Mouse (Mus musculus) intestine, embryonic 14.5 days (tissue): ENCODE data around the gene Rasgrf1. TPM values are rescaled to one million over a fixed set of nuclear protein-coding genes. Genes with fewer than 3 reads are reported as not detected.
A peak's percentile ranks its signal among the peaks of the same experiment; 100 is the strongest.
"Not testable (repeated sequence)": the region's sequence is repeated elsewhere in the genome, so short reads cannot be mapped to it uniquely, and the experiment has no call there.

Source experiments
- ATAC-seq: fragments of 200-750 bp; cut with Nextera tagmentation; replicated peaks from 2 replicates; pipeline ENCODE4 v1.8.0; 2017; ENCODE audit warnings: low read depth, moderate number of reproducible peaks, moderate TSS enrichment, moderate library complexity; ENCODE audit not compliant: low FRiP score, low TSS enrichment
- DNase-seq: peaks from one replicate; pipeline ENCODE4 v3.0.0-alpha.2; 2018; ENCODE audit warnings: low spot score
- H3K27ac ChIP-seq: fragments of 300-500 bp; sonication (generic); 2 replicates; pipeline ENCODE4 v1.5.1; 2014; ENCODE audit warnings: low read depth, mild to moderate bottlenecking, control low read depth
- H3K27me3 ChIP-seq: fragments of 300-500 bp; sonication (generic); replicated peaks from 2 replicates; pipeline ENCODE4 v1.6.1; 2014; ENCODE audit warnings: low read length, control low read depth; ENCODE audit not compliant: control insufficient read depth, insufficient read depth
- H3K36me3 ChIP-seq: fragments of 300-500 bp; sonication (generic); 2 replicates; pipeline ENCODE4 v1.6.1; 2014; ENCODE audit warnings: low read length, control low read depth; ENCODE audit not compliant: control insufficient read depth, insufficient read depth
- H3K4me1 ChIP-seq: fragments of 300-500 bp; sonication (generic); replicated peaks from 2 replicates; pipeline ENCODE4 v1.6.1; 2014; ENCODE audit warnings: low read length, control low read depth, mixed read lengths; ENCODE audit not compliant: control insufficient read depth, insufficient read depth
- H3K4me2 ChIP-seq: fragments of 300-500 bp; sonication (generic); 2 replicates; pipeline ENCODE4 v1.6.1; 2014; ENCODE audit warnings: low read length
- H3K4me3 ChIP-seq: fragments of 300-500 bp; sonication (generic); 2 replicates; pipeline ENCODE4 v1.5.1; 2014; ENCODE audit warnings: low read depth, low read length, control low read depth, mixed read lengths
- H3K9ac ChIP-seq: fragments of 300-500 bp; sonication (generic); 2 replicates; pipeline ENCODE4 v1.6.1; 2014; ENCODE audit warnings: mild to moderate bottlenecking, low read length
- H3K9me3 ChIP-seq: fragments of 300-500 bp; sonication (generic); 2 replicates; pipeline ENCODE4 v1.6.1; 2016; ENCODE audit warnings: low read length, control low read depth; ENCODE audit not compliant: control insufficient read depth
- WGBS: fragments of 180-500 bp; shearing (Covaris S2); extraction: QIAGEN DNeasy Blood & Tissue Kit; methylation state at CpG from one replicate; pipeline ENCODE4 v1.1.7; 2014; 5-methylcytosine and 5-hydroxymethylcytosine counted together
- polyA plus RNA-seq: library from polyadenylated mRNA; unstranded; fragments of >200 nt; fragmentation: Nextera tagmentation; extraction: Ambion mirVana; gene quantifications from 2 replicates; pipeline ENCODE4 v1.2.1, GENCODE M21; 2014

The Rasgrf1 gene
- polyA plus RNA-seq, 1 experiment from 2014 or later: 0.35 TPM

DNA sequence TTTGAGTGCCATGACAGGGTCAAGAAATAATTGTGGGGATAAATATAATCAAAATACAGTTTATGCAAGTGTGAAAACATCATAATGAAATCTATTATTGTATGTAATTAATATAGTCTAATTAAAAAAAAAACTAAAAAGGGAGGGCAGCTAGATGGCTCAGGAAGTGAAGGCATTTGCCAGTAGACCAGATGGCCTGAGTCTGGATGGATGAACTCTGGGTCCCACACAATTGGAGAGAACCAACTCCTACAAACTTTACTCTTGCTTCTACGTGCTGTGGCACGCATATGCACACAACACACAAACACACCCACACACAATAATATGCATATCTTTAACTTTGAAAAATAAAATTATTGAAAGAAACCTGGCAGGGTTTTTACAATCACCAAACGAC is 131.8 kb downstream of the Rasgrf1 start:
- Histone ChIP-seq H3K9ac (no peak overlapping the region), H3K36me3 (no peaks in the 10 kb centered on the region), H3K27ac (no peak overlapping the region), H3K4me3 (no peak overlapping the region), H3K4me2 (no peak overlapping the region), H3K27me3 (no peaks in the 10 kb centered on the region), H3K4me1 (no peaks in the 10 kb centered on the region), H3K9me3 (peaks cover 2% of the 10 kb centered on the region; the same call in 1 of the 2 replicates)
- DNase-seq (no peak), ATAC-seq (no peak)
- WGBS: 90% methylated on average over 3 of the region's 3 CpGs

DNA sequence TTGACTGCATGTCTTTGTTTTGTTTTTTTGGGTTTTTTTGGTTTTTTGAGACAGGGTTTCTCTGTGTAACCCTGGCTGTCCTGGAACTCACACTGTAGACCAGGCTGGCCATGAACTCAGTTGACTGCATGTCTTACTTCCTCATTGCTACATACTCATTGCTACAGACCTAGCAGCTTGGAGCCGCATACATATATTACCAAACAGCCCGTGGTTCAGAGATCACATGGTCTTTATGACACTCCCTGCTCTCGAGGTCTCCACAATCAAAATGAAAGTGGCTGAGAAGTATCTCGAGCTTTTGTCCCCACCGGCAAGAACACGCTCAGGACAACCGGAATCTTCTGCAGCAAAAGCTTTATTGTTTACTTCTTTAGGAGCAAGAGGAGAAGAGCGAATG is 133.2 kb downstream of the Rasgrf1 start:
- H3K36me3 ChIP-seq, H3K27ac ChIP-seq, H3K4me3 ChIP-seq, ATAC-seq, H3K9ac ChIP-seq, H3K9me3 ChIP-seq, H3K4me1 ChIP-seq, H3K4me2 ChIP-seq, H3K27me3 ChIP-seq, DNase-seq: not testable (repeated sequence)
- 92% methylated on average over 8 of the region's 8 CpGs for whole genome bisulfite sequencing

DNA sequence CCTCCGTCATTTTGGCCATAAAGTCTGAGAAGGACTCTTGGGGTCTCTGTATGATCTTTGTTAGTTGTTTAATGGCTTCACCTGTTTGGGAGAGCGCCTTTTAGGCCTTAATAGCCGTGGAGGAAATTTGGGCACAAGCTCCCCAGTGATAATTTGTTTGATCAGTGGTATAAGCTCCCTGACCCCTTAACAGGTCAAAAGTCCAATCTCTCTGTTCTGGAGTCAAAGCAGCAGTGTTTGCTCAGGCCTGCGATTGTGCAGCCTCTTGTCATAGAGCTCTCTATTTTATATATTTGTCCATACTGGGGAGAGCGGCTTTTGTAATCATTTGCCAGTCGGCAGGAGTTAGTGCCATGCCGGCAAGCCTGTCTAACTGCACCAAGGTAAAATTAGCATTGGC is 135.5 kb downstream of the Rasgrf1 start:
- Histone ChIP-seq H3K4me2 (no peak overlapping the region), H3K4me1 (no peaks in the 10 kb centered on the region), H3K36me3 (no peaks in the 10 kb centered on the region), H3K9me3 (peaks cover 2% of the 10 kb centered on the region; the same call in 1 of the 2 replicates), H3K4me3 (no peak overlapping the region), H3K9ac (no peak overlapping the region), H3K27ac (no peak overlapping the region), H3K27me3 (no peaks in the 10 kb centered on the region)
- ATAC-seq (no peak), DNase-seq (no peak)
- WGBS: 87% methylated on average over 7 of the region's 7 CpGs

DNA sequence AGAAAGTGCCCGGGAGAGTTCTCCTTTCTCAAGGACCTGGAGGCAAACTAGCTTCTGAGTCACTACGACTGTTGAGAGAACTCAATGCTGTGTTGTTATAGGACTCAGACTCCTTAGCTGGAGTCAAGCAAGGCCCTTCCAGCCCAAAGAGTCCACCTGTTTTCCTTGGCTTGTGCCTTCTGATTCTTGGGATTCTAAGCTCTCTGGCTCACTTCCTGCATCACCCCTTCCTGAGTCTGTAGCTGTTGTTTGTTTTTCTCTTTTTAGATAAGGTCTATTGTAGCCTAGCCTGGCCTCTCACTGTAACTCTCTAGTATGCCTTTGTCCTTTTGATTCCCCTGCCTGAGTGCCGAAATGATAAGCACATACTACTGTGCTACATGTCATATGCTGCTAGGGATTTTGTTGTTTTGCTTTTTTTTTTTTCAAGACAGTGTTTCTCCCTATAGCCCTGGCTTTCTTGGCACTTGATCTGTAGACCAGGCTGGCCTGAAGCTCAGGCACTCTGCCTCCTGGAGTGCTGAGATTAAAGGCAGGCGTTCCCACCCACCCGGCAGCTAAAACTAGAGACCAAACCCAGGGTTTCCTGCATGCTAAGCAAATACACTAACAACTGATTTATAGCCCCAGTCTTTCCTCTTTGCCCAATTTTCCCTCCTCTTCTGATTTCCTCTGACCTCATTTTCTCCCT is 138.4 kb downstream of the Rasgrf1 start:
- no peak overlapping the region for H3K4me2 ChIP-seq
- 64% methylated on average over 5 of the region's 5 CpGs for WGBS
- H3K36me3 ChIP-seq: no peaks in the 10 kb centered on the region
- H3K27ac ChIP-seq: no peak overlapping the region
- H3K4me1 ChIP-seq: no peaks in the 10 kb centered on the region
- ATAC-seq: no peak
- H3K9me3 ChIP-seq: peaks cover 2% of the 10 kb centered on the region; the same call in 1 of the 2 replicates
- H3K27me3 ChIP-seq: no peaks in the 10 kb centered on the region
- H3K9ac ChIP-seq: no peak overlapping the region
- no peak overlapping the region for H3K4me3 ChIP-seq
- DNase-seq: no peak

DNA sequence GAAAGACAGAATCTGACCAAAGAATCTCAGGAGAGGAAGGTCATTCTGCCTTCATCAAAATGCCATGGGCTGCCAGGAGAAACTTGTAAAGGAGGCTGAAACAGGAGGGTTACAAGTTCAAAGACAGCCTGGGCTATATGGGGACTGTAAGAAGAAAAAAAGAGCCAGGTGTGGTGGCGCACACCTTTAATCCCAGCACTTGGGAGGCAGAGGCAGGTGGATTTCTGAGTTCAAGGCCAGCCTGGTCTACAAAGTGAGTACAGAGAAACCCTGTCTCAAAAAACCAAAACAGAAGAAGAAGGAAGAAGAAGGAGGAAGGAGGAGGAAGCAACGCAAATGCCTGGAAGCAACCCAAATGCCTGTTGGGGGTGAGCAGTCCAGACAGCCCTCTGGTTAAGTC is 144.1 kb downstream of the Rasgrf1 start, which contains the start of gene Ctsh:
TSS of gene Ctsh (plus strand) at position 301 of the 400 bp plus-strand sequence.
- Histone ChIP-seq H3K9me3 (no peaks in the 10 kb centered on the region), H3K4me1 (no peaks in the 10 kb centered on the region), H3K27ac (no peak within 1 kb of the TSS), H3K4me2 (peak within 1 kb of the TSS; percentile 87), H3K36me3 (no peaks in the 10 kb centered on the region), H3K4me3 (peak within 1 kb of the TSS; percentile 43), H3K27me3 (no peaks in the 10 kb centered on the region), H3K9ac (peak within 1 kb of the TSS; percentile 47)
- DNase-seq: no peak
- 75% methylated on average over 2 of the region's 2 CpGs for WGBS
- no peak for ATAC-seq

DNA sequence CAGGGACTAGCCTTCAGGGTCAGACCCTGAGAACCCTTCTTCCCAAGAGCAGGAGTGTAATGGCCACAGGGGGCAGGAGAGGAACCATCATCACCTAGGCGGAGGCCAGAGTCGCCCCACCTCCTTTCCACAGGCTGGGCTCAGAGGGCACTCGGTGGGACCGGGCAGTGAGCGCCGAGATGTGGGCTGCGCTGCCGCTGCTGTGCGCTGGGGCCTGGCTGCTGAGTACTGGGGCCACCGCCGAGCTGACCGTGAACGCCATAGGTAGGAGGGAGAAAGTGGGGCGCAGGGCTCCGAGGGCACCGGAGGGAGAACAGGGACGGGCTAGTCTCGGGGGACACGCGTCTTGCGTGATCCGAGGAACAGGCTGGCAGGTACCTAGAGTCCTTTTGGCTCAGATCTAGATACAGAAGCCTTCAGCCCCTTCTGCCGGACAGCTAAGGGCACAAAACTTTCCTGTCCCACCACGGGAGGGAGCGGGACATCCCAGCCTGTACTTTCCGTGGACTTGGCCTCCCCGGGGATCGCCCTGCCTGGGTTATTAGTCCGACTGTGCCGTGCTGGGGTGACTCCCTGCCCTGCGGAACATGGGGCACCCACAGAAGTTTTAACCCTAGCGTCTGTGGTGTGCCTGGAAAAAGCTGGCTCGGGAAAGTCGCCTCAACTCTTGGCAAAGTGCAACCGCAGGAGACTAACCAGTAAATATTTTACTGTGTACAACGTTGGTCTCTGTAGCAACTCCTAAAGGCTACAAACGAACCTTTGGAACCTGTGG is 144.8 kb downstream of the Rasgrf1 start:
- peak overlapping the region; percentile 43 for H3K4me3 ChIP-seq
- H3K4me1 ChIP-seq: no peaks in the 10 kb centered on the region
- peak overlapping the region; percentile 47 for H3K9ac ChIP-seq
- H3K9me3 ChIP-seq: no peaks in the 10 kb centered on the region
- ATAC-seq: peak; percentile 88
- WGBS: under 1% methylated on average over 37 of the region's 37 CpGs
- H3K4me2 ChIP-seq: peak overlapping the region; percentile 87
- H3K27ac ChIP-seq: no peak overlapping the region
- no peaks in the 10 kb centered on the region for H3K27me3 ChIP-seq
- H3K36me3 ChIP-seq: no peaks in the 10 kb centered on the region
- DNase-seq: peak; percentile 78

DNA sequence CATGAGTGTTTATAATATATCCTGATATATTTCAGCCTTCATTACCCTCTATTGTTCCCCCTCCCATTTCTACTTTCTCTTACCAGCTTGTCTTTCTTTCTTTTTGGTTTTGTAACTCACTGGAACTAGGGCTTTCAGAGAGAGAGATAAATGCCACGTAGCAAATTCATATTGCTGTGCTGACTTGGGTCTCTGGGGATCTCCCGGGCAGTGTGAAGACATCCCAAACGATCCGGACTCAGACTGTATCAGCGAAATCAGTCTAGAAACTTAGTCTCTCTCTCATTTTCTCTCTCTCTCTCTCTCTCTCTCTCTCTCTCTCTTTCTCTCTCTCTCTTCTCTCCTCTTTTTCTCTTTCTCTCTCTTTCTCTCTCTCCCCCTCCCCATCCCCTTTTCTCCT is 145.7 kb downstream of the Rasgrf1 start:
- H3K36me3 ChIP-seq: no peaks in the 10 kb centered on the region
- H3K27ac ChIP-seq: no peak overlapping the region
- no peak for ATAC-seq
- no peaks in the 10 kb centered on the region for H3K4me1 ChIP-seq
- no peaks in the 10 kb centered on the region for H3K27me3 ChIP-seq
- peak overlapping the region; percentile 43; the same call in 1 of the 2 replicates for H3K4me3 ChIP-seq
- no peak for DNase-seq
- no peaks in the 10 kb centered on the region for H3K9me3 ChIP-seq
- no peak overlapping the region for H3K9ac ChIP-seq
- WGBS: 54% methylated on average over 5 of the region's 5 CpGs
- H3K4me2 ChIP-seq: peak overlapping the region; percentile 87

DNA sequence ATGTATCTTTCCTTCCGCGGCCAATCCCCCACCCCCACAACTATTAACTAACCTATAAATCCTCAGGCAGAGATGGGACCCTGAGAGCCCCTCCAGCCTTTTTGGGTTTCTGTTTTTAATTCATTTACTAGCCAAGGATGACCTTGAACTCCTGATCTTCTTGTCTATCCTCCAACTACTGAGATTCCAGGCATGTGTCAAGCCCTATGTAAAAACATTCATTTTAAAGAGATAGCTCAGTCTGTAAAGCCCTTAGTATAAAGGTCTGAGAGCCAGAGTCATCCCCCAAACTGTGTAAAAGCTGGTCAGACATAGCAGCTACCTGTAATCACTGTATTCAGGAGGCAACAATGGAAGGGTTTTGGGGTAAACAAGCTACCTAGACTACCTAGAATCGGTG is 146.2 kb downstream of the Rasgrf1 start:
- Histone ChIP-seq H3K9ac (no peak overlapping the region), H3K27me3 (no peaks in the 10 kb centered on the region), H3K4me3 (no peak overlapping the region), H3K36me3 (no peaks in the 10 kb centered on the region), H3K4me1 (no peaks in the 10 kb centered on the region), H3K27ac (no peak overlapping the region), H3K9me3 (no peaks in the 10 kb centered on the region), H3K4me2 (no peak overlapping the region)
- ATAC-seq (no peak), DNase-seq (no peak)
- 71% methylated on average over 3 of the region's 3 CpGs for WGBS
